In genomic region chr14:75832982-75833381, GRCm38 (mm10) we compare ENCODE assay signal across 8 mouse cellular contexts. TPM values are rescaled to one million over a fixed set of nuclear protein-coding genes. Genes with fewer than 3 reads are reported as not detected.
DNase-seq lines count a peak whose midpoint lies in the region; ATAC-seq and TF ChIP-seq lines count a peak whose summit lies in the region.

No protein-coding gene starts in this region.

- TF ChIP-seq EP300 in stomach, postnatal 0 days (optimal IDR thresholded peaks at IDR 0.05) = no peak

- TF ChIP-seq POLR2A in testis, adult 2 months (IDR thresholded peaks at IDR 0.05; ENCODE audit: control insufficient read depth, low read depth, low read length) = peak; percentile 51; the same call in 1 of the 2 replicates

- no peak for DNase-seq in testis, postnatal 10 days (ENCODE audit: low spot score)
- no peak for DNase-seq in liver, embryonic 11.5 days (ENCODE audit: low spot score)
- peak; percentile 35 for DNase-seq in stomach, postnatal 0 days (ENCODE audit: low spot score)
- DNase-seq in cerebellum, postnatal 4 days (ENCODE audit: low spot score in 2 of 2) = no peak
- DNase-seq in spleen, postnatal 36 days (ENCODE audit: low spot score in 2 of 2) = no peak
- no peak for DNase-seq in cerebellum, adult 9-10 months

- H3K27me3 ChIP-seq in testis, adult 2 months (ENCODE audit: control insufficient read depth, insufficient read depth, low read length) = no peaks in the 10 kb centered on the region
- H3K27me3 ChIP-seq in hindbrain, embryonic 15.5 days = peaks cover 4% of the 10 kb centered on the region; the same call in 1 of the 2 replicates
- peaks cover 10% of the 10 kb centered on the region; the same call in 1 of the 2 replicates for H3K27me3 ChIP-seq in liver, embryonic 11.5 days (replicated peaks; ENCODE audit: control insufficient read depth, insufficient read depth, low read length)
- H3K27me3 ChIP-seq in stomach, postnatal 0 days (ENCODE audit: control insufficient read depth, insufficient read depth, low read length) = no peaks in the 10 kb centered on the region

- H3K36me3 ChIP-seq in testis, adult 2 months (ENCODE audit: control insufficient read depth, insufficient read depth, low read length) = no peaks in the 10 kb centered on the region
- no peaks in the 10 kb centered on the region for H3K36me3 ChIP-seq in hindbrain, embryonic 15.5 days
- H3K36me3 ChIP-seq in liver, embryonic 11.5 days (ENCODE audit: control insufficient read depth, insufficient read depth, low read length) = no peaks in the 10 kb centered on the region
- H3K36me3 ChIP-seq in stomach, postnatal 0 days (ENCODE audit: control insufficient read depth, insufficient read depth, low read length) = no peaks in the 10 kb centered on the region

- WGBS in hindbrain, embryonic 15.5 days = 24% methylated on average over 4 of the region's 4 CpGs
- WGBS in liver, embryonic 11.5 days = 43% methylated on average over 4 of the region's 4 CpGs
- WGBS in stomach, postnatal 0 days = 22% methylated on average over 4 of the region's 4 CpGs

- no peak overlapping the region for H3K9ac ChIP-seq in hindbrain, embryonic 15.5 days
- peak overlapping the region; percentile 93 for H3K9ac ChIP-seq in liver, embryonic 11.5 days (ENCODE audit: low read depth, low read length)
- H3K9ac ChIP-seq in stomach, postnatal 0 days (ENCODE audit: low read length) = 0 out of 2 replicates have a peak overlapping the region, but pooled peaks have one; percentile 36

- H3K27ac ChIP-seq in testis, adult 2 months (ENCODE audit: control insufficient read depth, insufficient read depth, low read depth, low read length) = peak overlapping the region; percentile 97
- H3K27ac ChIP-seq in hindbrain, embryonic 15.5 days (replicated peaks) = no peak overlapping the region
- H3K27ac ChIP-seq in liver, embryonic 11.5 days (ENCODE audit: low read depth, low read length) = peak overlapping the region; percentile 97
- peak overlapping the region; percentile 94; the same call in 1 of the 2 replicates for H3K27ac ChIP-seq in stomach, postnatal 0 days (replicated peaks)

- H3K9me3 ChIP-seq in hindbrain, embryonic 15.5 days = no peaks in the 10 kb centered on the region
- H3K9me3 ChIP-seq in liver, embryonic 11.5 days (ENCODE audit: control insufficient read depth, low read length) = no peaks in the 10 kb centered on the region
- no peaks in the 10 kb centered on the region for H3K9me3 ChIP-seq in stomach, postnatal 0 days (ENCODE audit: control insufficient read depth, low read length)

- H3K4me1 ChIP-seq in testis, adult 2 months (ENCODE audit: control insufficient read depth, insufficient read depth, low read length) = peaks cover 40% of the 10 kb centered on the region
- H3K4me1 ChIP-seq in hindbrain, embryonic 15.5 days (replicated peaks) = peaks cover 40% of the 10 kb centered on the region
- H3K4me1 ChIP-seq in liver, embryonic 11.5 days (replicated peaks; ENCODE audit: control insufficient read depth, insufficient read depth, low read length) = peaks cover 38% of the 10 kb centered on the region
- H3K4me1 ChIP-seq in stomach, postnatal 0 days (replicated peaks; ENCODE audit: control insufficient read depth, insufficient read depth) = peaks cover 13% of the 10 kb centered on the region

- no peak for TF ChIP-seq CTCF in testis, adult 2 months (IDR thresholded peaks at IDR 0.05; ENCODE audit: control insufficient read depth, insufficient read depth, insufficient replicate concordance, low read depth, low read length)
- no peak for TF ChIP-seq CTCF in stomach, postnatal 0 days (IDR thresholded peaks at IDR 0.05; ENCODE audit: low read depth)

- peak overlapping the region; percentile 94 for H3K4me2 ChIP-seq in hindbrain, embryonic 15.5 days
- peak overlapping the region; percentile 100 for H3K4me2 ChIP-seq in liver, embryonic 11.5 days
- H3K4me2 ChIP-seq in stomach, postnatal 0 days (replicated peaks; ENCODE audit: low read depth) = peak overlapping the region; percentile 77

- peak overlapping the region; percentile 96 for H3K4me3 ChIP-seq in testis, adult 2 months (ENCODE audit: control insufficient read depth, low read depth, low read length)
- H3K4me3 ChIP-seq in hindbrain, embryonic 15.5 days = no peak overlapping the region
- peak overlapping the region; percentile 66; the same call in 1 of the 2 replicates for H3K4me3 ChIP-seq in liver, embryonic 11.5 days (ENCODE audit: low read depth, low read length)
- peak overlapping the region; percentile 46; the same call in 1 of the 2 replicates for H3K4me3 ChIP-seq in stomach, postnatal 0 days (ENCODE audit: low read depth, low read length)

- no peak for ATAC-seq in hindbrain, embryonic 15.5 days (ENCODE audit: low FRiP score, low read depth)
- no peak for ATAC-seq in liver, embryonic 11.5 days (replicated peaks; ENCODE audit: low FRiP score)
- ATAC-seq in stomach, postnatal 0 days (ENCODE audit: low FRiP score, low TSS enrichment) = no peak

RNA-seq across cellular contexts. Expression of gene Tpt1, which starts 11.9 kb away (rescaled TPM):
- 478 and 593 TPM in 2 replicates for polyA plus RNA-seq in testis, adult 2 months (2012; rRNA removed)
- 665 and 758 TPM in 2 replicates for polyA plus RNA-seq in hindbrain, embryonic 15.5 days (2015; fragmentation: Nextera tagmentation; extraction: Ambion mirVana)
- polyA plus RNA-seq in liver, embryonic 11.5 days (2014; fragmentation: Nextera tagmentation; extraction: Ambion mirVana) = 946 and 1,034 TPM in 2 replicates
- 1,101 and 1,127 TPM in 2 replicates for polyA plus RNA-seq in stomach, postnatal 0 days (2015; fragmentation: Nextera tagmentation; extraction: Ambion mirVana)

RNA-seq across cellular contexts. Expression of gene Slc25a30, which starts 46.1 kb away (rescaled TPM):
- polyA plus RNA-seq in testis, adult 2 months (2012; rRNA removed) = 12.5 and 16.5 TPM in 2 replicates
- polyA plus RNA-seq in hindbrain, embryonic 15.5 days (2015; fragmentation: Nextera tagmentation; extraction: Ambion mirVana) = 9.2 and 9.9 TPM in 2 replicates
- polyA plus RNA-seq in liver, embryonic 11.5 days (2014; fragmentation: Nextera tagmentation; extraction: Ambion mirVana) = 6.4 and 7.3 TPM in 2 replicates
- 1.3 and 1.5 TPM in 2 replicates for polyA plus RNA-seq in stomach, postnatal 0 days (2015; fragmentation: Nextera tagmentation; extraction: Ambion mirVana)
